Mouse (Mus musculus) layer of hippocampus, postnatal 25 days (tissue): ENCODE results near the gene Ust. TPM values are rescaled to one million over a fixed set of nuclear protein-coding genes. Genes with fewer than 3 reads are reported as not detected.

Source experiments
- DNase-seq, 2 experiments: peaks; one replicate each; pipeline ENCODE4 v3.0.0; 2022; ENCODE audit warnings: mixed read lengths in 2 of 2, low spot score in 1 of 2; ENCODE audit errors: extremely low spot score in 1 of 2
- total RNA-seq, 2 experiments: library from RNA; stranded (reverse); gene quantifications; 2 replicates each; pipeline ENCODE4 v1.2.3; 2021

The Ust gene
- total RNA-seq, 2 experiments from 2014 or later = 72.5 to 74.0 TPM

- DNase-seq = no peak
These were observed 74.6 kb downstream of the Ust start for GRCm38 (mm10) chr10:8444052-8444451.

DNA sequence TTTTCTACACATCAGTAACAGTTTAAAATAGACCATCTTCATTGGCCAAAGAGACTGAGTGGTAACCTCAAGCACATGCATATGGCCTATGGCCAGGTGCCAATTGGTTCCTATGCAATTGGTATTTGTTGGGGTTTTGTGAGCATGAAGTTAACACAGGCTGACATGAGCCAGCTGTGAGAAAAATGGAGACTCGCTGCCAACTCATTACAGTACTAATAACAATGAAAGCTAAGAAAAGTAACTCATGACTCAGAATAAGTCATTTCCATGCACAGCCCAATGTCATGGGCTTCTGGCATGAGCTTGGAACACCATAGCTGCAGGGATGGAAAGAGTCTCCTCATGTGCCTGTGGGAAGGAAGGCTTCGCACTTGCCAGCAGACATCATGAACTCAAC lies 86.8 kb downstream of the Ust start:
- DNase-seq = no peak

DNA sequence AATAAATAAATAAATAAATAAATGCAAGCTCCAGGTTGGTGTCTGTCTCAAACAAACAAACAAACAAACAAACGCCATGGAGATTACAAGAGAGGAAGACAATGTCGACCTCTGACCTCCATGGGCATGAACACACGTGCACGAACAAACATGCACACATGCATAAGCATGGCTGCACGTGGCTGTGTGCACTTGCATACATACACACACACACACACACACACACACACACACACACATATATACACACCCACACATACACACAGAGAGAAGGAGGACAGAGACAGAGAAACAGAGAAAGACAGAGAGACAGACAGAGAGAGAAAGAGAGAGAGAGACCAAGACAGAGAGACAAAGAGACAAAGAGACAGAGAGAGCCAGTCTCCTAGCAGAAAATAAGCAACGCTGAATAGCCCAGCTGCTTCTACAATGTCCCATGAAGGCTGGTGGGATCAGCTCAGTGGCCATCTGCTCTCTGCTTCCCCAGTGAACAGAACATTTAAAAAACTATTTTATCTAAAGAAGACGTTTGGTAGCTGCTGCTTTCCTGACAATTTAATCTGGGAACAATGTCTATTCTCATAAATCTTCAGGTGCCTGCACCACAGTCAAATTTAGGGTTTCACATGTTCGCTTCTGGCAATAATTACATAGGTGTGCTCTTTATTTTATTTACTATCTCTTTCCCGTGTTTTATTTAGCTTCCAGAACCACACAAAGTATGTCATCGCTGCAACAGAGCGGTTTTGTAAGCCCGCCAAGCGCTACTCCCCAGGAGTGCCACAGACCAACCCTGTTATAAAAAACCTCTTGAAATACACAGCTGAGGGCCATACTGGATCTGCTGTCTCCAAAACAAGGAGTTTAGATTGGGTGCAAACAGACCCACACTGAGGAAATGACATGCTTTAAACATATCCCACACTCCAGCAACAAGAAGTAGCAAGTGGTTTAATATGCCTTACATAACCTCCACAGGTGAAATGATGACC lies 89.5 kb downstream of the Ust start:
- no peak for DNase-seq

DNA sequence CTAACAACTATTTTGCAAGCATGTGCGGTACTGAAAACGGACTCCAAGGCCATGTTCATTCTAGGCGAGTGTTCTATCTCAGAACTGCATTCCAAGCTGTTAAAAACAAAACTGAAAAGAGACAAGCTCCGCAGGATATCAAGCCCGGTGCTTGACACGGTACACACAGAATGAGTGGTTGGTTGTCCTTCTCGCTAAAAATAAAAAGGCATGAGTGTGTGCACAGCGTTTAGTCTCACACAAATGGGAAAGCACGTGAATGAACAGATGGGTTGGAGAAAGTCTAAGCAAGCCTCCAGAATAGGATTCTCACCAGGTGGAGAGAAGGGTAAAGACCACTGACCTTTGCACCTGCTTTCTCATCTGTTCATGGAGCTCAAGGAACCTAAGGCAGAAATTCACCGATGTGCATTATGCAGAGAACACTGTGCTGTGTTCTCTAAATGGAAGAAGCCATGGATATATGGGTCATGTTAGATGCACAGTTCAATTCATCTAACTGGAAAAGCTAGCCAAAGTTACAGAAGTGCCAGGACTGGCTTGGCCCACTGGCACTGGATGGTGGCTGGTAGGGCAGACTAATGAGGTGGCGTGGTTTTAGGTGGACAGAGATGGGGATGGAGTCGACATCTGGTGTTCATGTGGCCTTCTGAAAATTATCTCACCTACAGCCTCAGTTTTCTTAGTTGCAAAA lies 90.8 kb downstream of the Ust start:
- no peak for DNase-seq

GRCm38 (mm10) chr10:8419496-8420009 lies 99.1 kb downstream of the Ust start:
- DNase-seq = no peak

GRCm38 (mm10) chr10:8415474-8415873 lies 103.2 kb downstream of the Ust start:
- no peak for DNase-seq

DNA sequence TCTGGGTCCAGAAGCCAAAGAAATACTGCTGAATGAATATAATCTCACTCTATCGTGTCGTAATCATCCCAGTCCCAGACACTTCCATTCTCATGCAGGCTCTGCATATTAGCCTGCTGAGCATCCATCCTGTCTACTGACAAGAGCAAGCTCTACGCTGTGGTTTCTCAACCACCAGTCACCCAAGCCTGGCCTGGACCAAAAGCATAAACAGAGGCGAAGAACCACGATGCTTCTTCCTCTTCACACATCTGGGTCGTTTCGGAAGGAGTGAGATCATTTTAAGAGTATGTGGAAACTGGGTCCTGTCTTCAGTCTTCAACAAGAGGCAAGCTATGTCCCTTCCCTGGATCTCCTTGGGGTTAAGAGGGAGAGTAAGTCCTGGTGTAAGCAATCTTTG lies 103.6 kb downstream of the Ust start:
- no peak for DNase-seq

DNA sequence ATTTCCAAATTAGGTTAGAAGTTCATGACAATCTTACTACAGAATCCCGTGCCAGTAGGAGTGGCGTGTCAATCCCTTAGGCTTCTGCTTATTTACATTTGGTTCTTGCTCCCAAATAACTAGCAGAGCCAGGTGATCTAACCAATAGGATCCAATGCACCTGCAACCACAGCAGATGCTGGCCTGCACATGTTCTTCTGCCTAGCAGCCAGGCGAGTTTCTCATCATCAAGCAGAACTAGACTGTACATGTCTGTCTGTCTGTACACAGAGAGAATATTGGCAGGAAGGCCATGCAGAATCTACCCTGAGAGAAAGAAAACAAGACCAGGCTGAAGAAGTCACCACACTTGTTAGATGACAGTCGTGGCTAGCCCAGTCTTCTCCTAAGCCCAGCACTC lies 113.5 kb downstream of the Ust start:
- DNase-seq = no peak

- DNase-seq = no peak
These were observed 126.4 kb downstream of the Ust start for GRCm38 (mm10) chr10:8392226-8392625.

DNA sequence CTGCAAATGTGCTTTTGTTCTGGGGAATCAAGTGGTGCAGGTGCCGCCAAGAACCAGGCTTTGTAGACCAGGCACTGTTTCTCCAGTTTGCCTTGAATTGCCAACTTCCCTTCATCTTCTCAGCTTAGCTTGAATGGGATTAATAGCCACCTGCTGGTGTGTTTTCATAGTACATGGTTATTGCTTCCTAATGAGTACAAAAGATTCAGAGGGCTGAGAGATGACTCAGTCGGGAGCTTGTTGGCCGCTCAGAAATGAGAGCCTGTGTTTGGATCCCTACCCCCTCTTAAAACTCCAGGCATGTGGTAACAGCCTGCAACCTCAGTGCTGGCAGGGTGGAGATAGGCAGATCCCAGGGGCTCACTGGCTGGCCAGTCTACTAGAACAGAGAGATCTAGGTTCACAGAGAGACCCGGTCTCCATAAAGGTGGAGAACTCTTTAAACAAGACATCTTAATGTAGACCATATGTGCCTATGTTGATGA lies 127.3 kb downstream of the Ust start:
- no peak for DNase-seq

DNA sequence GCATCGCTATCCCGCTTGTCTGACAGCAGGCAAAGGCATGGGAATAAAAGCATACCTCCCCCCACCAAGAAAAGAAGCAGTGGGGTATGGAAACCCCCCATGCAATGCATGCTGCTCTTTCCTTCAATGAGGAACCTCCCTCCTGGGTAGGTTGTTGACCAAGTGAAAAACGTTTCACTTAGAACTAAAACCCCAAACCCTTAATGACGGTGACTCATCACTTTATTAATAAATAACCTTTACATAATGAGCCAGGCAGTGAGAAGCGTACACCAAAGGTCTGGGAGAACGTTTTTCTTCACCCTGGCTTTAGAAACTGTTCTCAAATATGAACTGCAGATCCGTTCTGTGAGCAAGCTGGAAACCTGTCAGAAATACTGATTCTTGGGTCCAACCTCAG lies 130.4 kb downstream of the Ust start:
- no peak for DNase-seq

GRCm38 (mm10) chr10:8369894-8370500 lies 148.6 kb downstream of the Ust start:
- no peak for DNase-seq

- DNase-seq = no peak
These were observed 152.8 kb downstream of the Ust start for GRCm38 (mm10) chr10:8365816-8366215.

GRCm38 (mm10) chr10:8364182-8364581 lies 154.4 kb downstream of the Ust start:
- DNase-seq = no peak

DNA sequence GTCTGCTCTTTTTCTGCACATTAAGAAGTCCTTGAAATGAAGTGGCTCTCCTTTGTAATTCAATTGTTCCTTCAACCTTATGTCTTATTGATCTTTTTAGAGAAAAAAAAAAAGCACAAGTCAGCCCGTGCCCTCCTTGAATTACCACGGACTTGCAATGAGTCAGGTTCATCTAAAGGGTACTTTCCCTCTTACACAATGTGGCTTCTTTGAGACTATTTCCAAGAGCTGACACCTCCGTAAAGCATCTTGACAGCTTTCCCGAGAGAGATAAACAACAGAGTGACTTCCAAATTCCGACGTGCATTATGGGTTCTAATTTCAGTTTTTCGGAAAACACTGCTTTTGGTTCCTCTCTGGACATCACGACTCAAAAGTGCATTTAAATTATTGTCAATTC lies 155.3 kb downstream of the Ust start:
- DNase-seq = no peak

DNA sequence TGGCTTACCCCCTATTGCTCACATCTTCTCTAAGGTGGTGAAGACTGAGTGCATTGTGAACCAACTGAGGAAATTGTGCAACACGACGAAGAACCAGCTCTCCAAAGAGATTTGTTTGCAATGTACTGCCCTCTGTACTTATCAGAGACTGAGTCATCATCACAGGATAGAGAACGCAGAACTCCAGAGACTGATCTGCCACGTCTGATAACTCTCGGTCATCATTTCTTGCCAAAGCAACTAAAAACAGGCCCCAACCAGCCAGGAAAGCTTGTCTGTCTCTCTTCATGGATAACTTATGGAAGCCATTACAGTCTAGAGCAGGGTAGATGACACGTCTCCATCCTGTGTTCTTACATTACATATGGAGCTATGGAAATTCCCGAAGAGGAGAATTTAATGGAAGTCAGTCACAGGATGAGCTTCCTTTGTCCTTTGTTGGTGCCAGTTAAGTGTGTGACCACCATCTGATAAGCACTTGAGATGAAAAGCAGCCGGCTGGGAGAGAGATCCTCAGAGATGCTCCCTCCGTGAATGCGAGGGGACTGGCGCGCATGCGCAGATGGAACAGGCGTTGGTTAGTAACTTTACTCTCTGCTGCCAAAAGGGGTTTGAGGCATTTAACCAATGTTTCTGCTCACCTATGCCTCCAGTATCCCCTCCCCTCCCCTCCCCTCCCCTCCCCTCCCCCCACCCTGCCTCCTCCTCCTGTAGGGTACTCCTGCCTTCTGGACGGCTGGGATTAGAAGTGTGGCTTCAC lies 160.2 kb downstream of the Ust start:
- DNase-seq = no peak

GRCm38 (mm10) chr10:8353534-8353933 lies 165.1 kb downstream of the Ust start:
- DNase-seq = no peak

GRCm38 (mm10) chr10:8350626-8351025 lies 168.0 kb downstream of the Ust start:
- no peak for DNase-seq

- no peak for DNase-seq
These were observed 171.1 kb downstream of the Ust start for GRCm38 (mm10) chr10:8347497-8347896.

- DNase-seq = no peak
These were observed 176.1 kb downstream of the Ust start for GRCm38 (mm10) chr10:8342556-8342955.
